Mouse (Mus musculus) limb, embryonic 12.5 days (tissue): Measurements from ENCODE around the gene Ispd. TPM values are rescaled to one million over a fixed set of nuclear protein-coding genes. Genes with fewer than 3 reads are reported as not detected.
"Not testable (repeated sequence)": the region's sequence is repeated elsewhere in the genome, so short reads cannot be mapped to it uniquely, and the experiment has no call there.

Experiments
- ATAC-seq: fragments of 200-750 bp; cut with Nextera tagmentation; 2 replicates; pipeline ENCODE4 v1.8.0; 2017; ENCODE audit warnings: low read depth, moderate TSS enrichment; ENCODE audit not compliant: insufficient number of reproducible peaks, insufficient read depth, low FRiP score, low TSS enrichment
- H3K27ac ChIP-seq: fragments of 300-500 bp; sonication (generic); 2 replicates; pipeline ENCODE4 v1.5.1; 2016; ENCODE audit warnings: mild to moderate bottlenecking, moderate library complexity
- H3K27me3 ChIP-seq: fragments of 300-500 bp; sonication (generic); 2 replicates; pipeline ENCODE4 v1.6.1; 2016; ENCODE audit warnings: mild to moderate bottlenecking, moderate library complexity
- H3K36me3 ChIP-seq: fragments of 300-500 bp; sonication (generic); 2 replicates; pipeline ENCODE4 v1.6.1; 2016; ENCODE audit warnings: mild to moderate bottlenecking, moderate library complexity
- H3K4me1 ChIP-seq: fragments of 300-500 bp; sonication (generic); replicated peaks from 2 replicates; pipeline ENCODE4 v1.6.1; 2016
- H3K4me2 ChIP-seq: fragments of 300-500 bp; sonication (generic); 2 replicates; pipeline ENCODE4 v1.6.1; 2016; ENCODE audit warnings: mild to moderate bottlenecking, moderate library complexity
- H3K4me3 ChIP-seq: fragments of 300-500 bp; sonication (generic); replicated peaks from 2 replicates; pipeline ENCODE4 v1.5.1; 2016; ENCODE audit warnings: mild to moderate bottlenecking
- H3K9ac ChIP-seq: fragments of 300-500 bp; sonication (generic); replicated peaks from 2 replicates; pipeline ENCODE4 v1.6.1; 2016; ENCODE audit warnings: mild to moderate bottlenecking, moderate library complexity
- H3K9me3 ChIP-seq: fragments of 300-500 bp; sonication (generic); 2 replicates; pipeline ENCODE4 v1.6.1; 2016; ENCODE audit warnings: mild to moderate bottlenecking, moderate library complexity
- WGBS: fragments of 180-500 bp; shearing (Covaris S2); methylation state at CpG from one replicate; pipeline ENCODE4 v1.1.7; 2016; 5-methylcytosine and 5-hydroxymethylcytosine counted together
- polyA plus RNA-seq: library from polyadenylated mRNA; unstranded; fragments of >200 nt; fragmentation: Nextera tagmentation; extraction: Ambion mirVana; gene quantifications from 2 replicates; pipeline ENCODE4 v1.2.1, GENCODE M21; 2016

Ispd gene
- 7.2 and 7.6 TPM in 2 replicates for polyA plus RNA-seq

GRCm38 (mm10) chr12:36381441-36382340 is at the start of gene Ispd, which contains the start of gene D630036H23Rik:
Gene Ispd (plus strand): TSS chr12:36381450.
Gene D630036H23Rik (minus strand): TSS chr12:36382181.
- H3K4me2 ChIP-seq: peak within 1 kb of the TSS; percentile 75
- H3K4me1 ChIP-seq: peaks cover 16% of the 10 kb centered on the region
- H3K27me3 ChIP-seq: no peaks in the 10 kb centered on the region
- under 1% methylated on average over 64 of the region's 64 CpGs for WGBS
- peak within 1 kb of the TSS; percentile 94 for H3K9ac ChIP-seq
- peak within 1 kb of the TSS; percentile 97 for H3K27ac ChIP-seq
- H3K9me3 ChIP-seq: no peaks in the 10 kb centered on the region
- ATAC-seq: peak; percentile 87
- H3K4me3 ChIP-seq: peak within 1 kb of the TSS; percentile 67
- H3K36me3 ChIP-seq: no peaks in the 10 kb centered on the region

DNA sequence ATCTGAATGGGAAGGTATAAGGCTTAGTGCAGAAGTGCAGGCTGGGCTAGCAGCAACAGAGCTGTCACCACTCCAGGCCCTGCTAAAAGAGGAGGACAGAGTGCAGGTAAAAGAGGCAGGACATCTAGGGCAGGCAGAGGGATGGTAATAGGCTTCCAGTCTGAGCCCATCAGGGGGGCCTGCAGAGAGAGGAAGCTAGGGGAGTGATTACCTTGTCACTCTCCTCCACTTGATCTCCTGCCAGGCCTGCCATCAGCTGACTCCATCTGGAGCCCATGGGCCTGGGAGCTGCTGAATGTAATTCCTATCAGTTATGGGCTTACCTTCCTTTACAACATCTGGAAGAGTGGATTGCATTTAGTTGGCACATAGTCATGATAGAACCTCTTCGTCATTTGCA is 48.6 kb upstream of the Ispd start:
- Histone ChIP-seq H3K4me3 (no peak overlapping the region), H3K27me3 (no peaks in the 10 kb centered on the region), H3K9me3 (no peaks in the 10 kb centered on the region), H3K4me1 (no peaks in the 10 kb centered on the region), H3K36me3 (no peaks in the 10 kb centered on the region), H3K4me2 (no peak overlapping the region), H3K9ac (no peak overlapping the region; the same call in 1 of the 2 replicates), H3K27ac (no peak overlapping the region)
- no peak for ATAC-seq
- WGBS: 76% methylated on average over 1 of the region's 1 CpGs

- Histone ChIP-seq H3K4me3 (no peak overlapping the region), H3K4me1 (no peaks in the 10 kb centered on the region), H3K9ac (no peak overlapping the region), H3K27ac (no peak overlapping the region), H3K27me3 (no peaks in the 10 kb centered on the region), H3K36me3 (no peaks in the 10 kb centered on the region), H3K9me3 (no peaks in the 10 kb centered on the region), H3K4me2 (no peak overlapping the region)
- ATAC-seq: no peak
- 61% methylated on average over 9 of the region's 9 CpGs for WGBS
Measured at GRCm38 (mm10) chr12:36333837-36334281, 47.4 kb upstream of the Ispd start.

GRCm38 (mm10) chr12:36344131-36344530 is 37.1 kb upstream of the Ispd start:
- Histone ChIP-seq H3K4me3 (no peak overlapping the region), H3K4me2 (no peak overlapping the region), H3K9me3 (no peaks in the 10 kb centered on the region), H3K9ac (no peak overlapping the region), H3K27ac (no peak overlapping the region), H3K36me3 (no peaks in the 10 kb centered on the region), H3K27me3 (no peaks in the 10 kb centered on the region), H3K4me1 (no peaks in the 10 kb centered on the region)
- ATAC-seq: no peak
- 84% methylated on average over 4 of the region's 4 CpGs for WGBS

- H3K4me3 ChIP-seq: no peak overlapping the region
- H3K27me3 ChIP-seq: no peaks in the 10 kb centered on the region
- no peaks in the 10 kb centered on the region for H3K4me1 ChIP-seq
- H3K4me2 ChIP-seq: no peak overlapping the region
- H3K9me3 ChIP-seq: peaks cover 3% of the 10 kb centered on the region; the same call in 1 of the 2 replicates
- no peak overlapping the region for H3K27ac ChIP-seq
- WGBS: 68% methylated on average over 3 of the region's 3 CpGs
- H3K9ac ChIP-seq: no peak overlapping the region
- ATAC-seq: no peak
- no peaks in the 10 kb centered on the region for H3K36me3 ChIP-seq
Measured at GRCm38 (mm10) chr12:36360064-36360463, 21.2 kb upstream of the Ispd start.

DNA sequence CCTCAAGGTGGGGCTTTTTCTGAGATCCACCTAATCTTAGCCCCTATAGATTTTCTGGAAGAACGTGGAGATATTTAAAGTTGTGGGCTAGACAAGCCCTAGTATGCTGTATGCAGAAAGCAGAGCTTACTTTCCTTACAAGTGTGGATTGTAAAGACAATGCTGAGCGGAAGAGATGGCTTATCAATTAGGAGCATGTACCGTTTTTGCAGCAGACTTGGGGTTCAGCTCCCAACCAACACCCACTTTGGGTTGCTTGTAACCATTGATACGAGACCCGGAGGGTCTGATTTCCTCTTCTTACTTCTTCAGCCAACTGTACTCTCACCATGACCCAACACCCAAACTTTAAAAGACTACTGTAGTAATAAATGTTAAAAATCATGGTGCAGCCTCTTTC is 20.6 kb upstream of the Ispd start:
- H3K27me3 ChIP-seq: no peaks in the 10 kb centered on the region
- no peaks in the 10 kb centered on the region for H3K4me1 ChIP-seq
- H3K4me2 ChIP-seq: no peak overlapping the region
- no peak for ATAC-seq
- H3K27ac ChIP-seq: no peak overlapping the region
- H3K4me3 ChIP-seq: no peak overlapping the region
- no peak overlapping the region for H3K9ac ChIP-seq
- H3K9me3 ChIP-seq: peaks cover 3% of the 10 kb centered on the region; the same call in 1 of the 2 replicates
- no peaks in the 10 kb centered on the region for H3K36me3 ChIP-seq
- WGBS: 92% methylated on average over 5 of the region's 5 CpGs

- 91% methylated on average over 4 of the region's 4 CpGs for WGBS
- Histone ChIP-seq H3K4me3 (no peak overlapping the region), H3K36me3 (no peaks in the 10 kb centered on the region), H3K4me1 (no peaks in the 10 kb centered on the region), H3K27ac (no peak overlapping the region), H3K27me3 (no peaks in the 10 kb centered on the region), H3K9me3 (peaks cover 3% of the 10 kb centered on the region; the same call in 1 of the 2 replicates), H3K4me2 (no peak overlapping the region), H3K9ac (no peak overlapping the region)
- ATAC-seq: no peak
Measured at GRCm38 (mm10) chr12:36364013-36364412, 17.2 kb upstream of the Ispd start.

DNA sequence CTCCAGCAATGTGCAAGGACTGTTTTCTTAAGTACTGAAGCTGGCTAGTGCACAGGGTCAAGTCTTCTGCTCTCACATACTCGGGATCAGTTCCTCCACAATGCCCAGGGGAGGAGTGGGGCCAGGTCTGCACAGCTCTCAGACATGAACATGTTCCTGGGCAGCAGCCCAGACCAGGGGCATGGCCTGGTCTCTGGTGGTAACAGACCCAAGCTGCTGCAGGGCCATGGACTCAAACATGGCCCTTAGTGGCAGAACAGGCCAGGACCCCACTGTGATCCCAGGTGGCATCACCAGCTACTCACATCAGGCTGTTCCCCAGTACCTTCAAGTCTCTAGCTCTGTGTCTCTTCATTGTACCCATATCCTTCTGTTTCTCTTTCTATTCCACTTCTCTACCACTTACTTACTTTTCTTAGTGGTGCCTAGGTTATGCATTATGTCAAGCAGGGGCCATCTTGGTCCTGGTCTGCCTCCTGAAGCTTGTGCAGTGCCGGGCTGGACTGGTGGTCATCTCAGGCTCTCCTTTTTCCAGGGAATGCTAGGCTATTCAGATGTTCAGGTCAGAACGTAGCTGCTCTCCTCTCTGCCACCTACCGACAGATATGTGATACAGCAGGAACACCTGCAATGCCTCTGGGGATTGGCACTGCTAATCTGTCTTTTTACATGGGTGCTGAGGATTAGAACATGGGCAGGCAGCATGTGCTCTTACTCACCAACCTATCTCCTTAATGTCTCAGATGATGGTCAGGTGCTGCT is 7.8 kb upstream of the Ispd start:
- no peak overlapping the region for H3K27ac ChIP-seq
- H3K27me3 ChIP-seq: no peaks in the 10 kb centered on the region
- H3K4me2 ChIP-seq: no peak overlapping the region
- no peak overlapping the region for H3K9ac ChIP-seq
- no peak overlapping the region for H3K4me3 ChIP-seq
- ATAC-seq: peak; percentile 63
- H3K36me3 ChIP-seq: no peaks in the 10 kb centered on the region
- no peaks in the 10 kb centered on the region for H3K9me3 ChIP-seq
- no peaks in the 10 kb centered on the region for H3K4me1 ChIP-seq
- 51% methylated on average over 4 of the region's 4 CpGs for WGBS

- H3K4me3 ChIP-seq, H3K27me3 ChIP-seq, H3K4me2 ChIP-seq, H3K9ac ChIP-seq, ATAC-seq, H3K27ac ChIP-seq, H3K36me3 ChIP-seq, H3K4me1 ChIP-seq, H3K9me3 ChIP-seq: not testable (repeated sequence)
- WGBS: 92% methylated on average over 3 of the region's 4 CpGs
Measured at GRCm38 (mm10) chr12:36376391-36376790, 4.9 kb upstream of the Ispd start.

DNA sequence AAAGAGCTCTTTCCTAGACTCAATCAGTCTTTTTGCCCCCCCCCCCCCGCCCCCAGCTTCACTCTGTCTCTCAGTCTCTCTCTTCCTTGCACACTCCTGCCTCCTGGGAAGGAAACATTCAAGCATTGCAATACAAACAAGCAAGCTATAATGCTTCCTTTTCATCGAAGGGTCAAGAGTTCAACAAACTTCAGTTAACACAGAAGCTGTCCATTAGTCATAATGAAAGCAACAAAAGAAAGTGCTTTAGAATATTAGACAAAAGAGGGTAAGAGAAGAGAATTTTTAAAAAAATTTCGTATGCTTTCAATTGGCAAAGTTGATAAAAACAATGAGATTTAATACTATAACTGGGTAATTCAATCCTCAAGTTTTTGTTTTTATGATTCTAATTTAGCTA is 996 bp upstream of the Ispd start:
- Histone ChIP-seq H3K36me3 (no peaks in the 10 kb centered on the region), H3K4me3 (no peak overlapping the region), H3K4me2 (no peak overlapping the region), H3K27ac (no peak overlapping the region), H3K9ac (no peak overlapping the region), H3K4me1 (peaks cover 14% of the 10 kb centered on the region), H3K27me3 (no peaks in the 10 kb centered on the region), H3K9me3 (no peaks in the 10 kb centered on the region)
- no peak for ATAC-seq
- WGBS: 84% methylated on average over 3 of the region's 3 CpGs

DNA sequence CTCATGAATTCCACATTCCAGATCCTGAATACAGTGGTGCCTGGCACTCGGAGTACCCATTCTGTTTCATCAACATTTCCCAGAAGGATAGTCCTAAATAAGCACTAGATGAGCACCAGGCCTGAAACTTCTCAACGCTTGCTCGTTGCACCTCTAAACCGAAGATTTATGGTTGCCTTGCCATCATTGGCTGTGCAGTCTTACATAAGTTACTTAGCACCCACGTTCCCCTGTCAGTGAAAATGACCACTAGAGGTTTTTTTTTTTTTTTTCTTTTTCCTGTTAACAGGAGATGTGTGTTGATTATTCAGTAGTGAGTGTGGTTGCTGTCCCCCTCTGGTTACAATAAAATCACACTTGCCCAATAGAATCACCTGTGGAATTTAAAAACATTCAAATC is 444 bp upstream of the Ispd start:
- Histone ChIP-seq H3K9ac (no peak overlapping the region), H3K27me3 (no peaks in the 10 kb centered on the region), H3K4me3 (peak overlapping the region; percentile 67; the same call in 1 of the 2 replicates), H3K36me3 (no peaks in the 10 kb centered on the region), H3K27ac (no peak overlapping the region; the same call in 1 of the 2 replicates), H3K4me1 (peaks cover 16% of the 10 kb centered on the region), H3K9me3 (no peaks in the 10 kb centered on the region), H3K4me2 (peak overlapping the region; percentile 75)
- no peak for ATAC-seq
- WGBS: 51% methylated on average over 5 of the region's 5 CpGs
